Mouse (Mus musculus): ENCODE measurements around the gene Maml1.

GRCm38 (mm10) chr11:50263198-50263597 lies 28.9 kb downstream of the Maml1 start:
- TF ChIP-seq CTCF (conservative IDR thresholded peaks at IDR 0.05; ENCODE audit: low read length) = no peak
- TF ChIP-seq POU5F1 (IDR thresholded peaks at IDR 0.05; ENCODE audit: borderline replicate concordance, low read length) = no peak

Measured in E14TG2a.4 (cell line).